16 mouse cellular contexts compared by ENCODE assay signal in genomic region chr19:55193717-55194394, GRCm38 (mm10). TPM values are rescaled to one million over a fixed set of nuclear protein-coding genes. Genes with fewer than 3 reads are reported as not detected.
A peak's percentile ranks its signal among the peaks of the same experiment; 100 is the strongest.
DNase-seq lines count a peak whose midpoint lies in the region; ATAC-seq and TF ChIP-seq lines count a peak whose summit lies in the region.
"Had no signal": no experiment of that assay in that cellular context is flagged by ENCODE, and none has a peak within 500 bp of the region (broad histone marks: within the 10 kb centered on the region; RNA-seq: fewer than 3 reads in every experiment).

No protein-coding gene starts in this region.

- no peaks in the 10 kb centered on the region for H3K27me3 ChIP-seq in heart, embryonic 11.5 days (ENCODE audit: control insufficient read depth, insufficient read depth, low read length)
- H3K27me3 ChIP-seq in liver, embryonic 15.5 days = no peaks in the 10 kb centered on the region
- 0 out of 2 replicates have a peak, but pooled peaks cover under 1% of the 10 kb centered on the region for H3K27me3 ChIP-seq in liver, embryonic 12.5 days (replicated peaks)
- H3K27me3 ChIP-seq in liver, embryonic 16.5 days (ENCODE audit: control insufficient read depth, insufficient read depth, low read depth, low read length) = no peaks in the 10 kb centered on the region
- no peaks in the 10 kb centered on the region; the same call in 1 of the 2 replicates for H3K27me3 ChIP-seq in forebrain, postnatal 0 days (ENCODE audit: insufficient read depth, low read length)

- H3K9ac ChIP-seq in heart, embryonic 11.5 days (ENCODE audit: low read depth, low read length) = no peak overlapping the region
- no peak overlapping the region for H3K9ac ChIP-seq in liver, embryonic 15.5 days
- H3K9ac ChIP-seq in liver, embryonic 12.5 days = no peak overlapping the region
- H3K9ac ChIP-seq in liver, embryonic 16.5 days (ENCODE audit: low read depth, low read length) = no peak overlapping the region
- no peak overlapping the region for H3K9ac ChIP-seq in forebrain, postnatal 0 days
- H3K9ac ChIP-seq: hindbrain, embryonic 14.5 days; midbrain, embryonic 13.5 days had no signal

- no peaks in the 10 kb centered on the region for H3K4me1 ChIP-seq in heart, embryonic 11.5 days (ENCODE audit: control insufficient read depth, insufficient read depth, low read length)
- peaks cover 6% of the 10 kb centered on the region; the same call in 1 of the 2 replicates for H3K4me1 ChIP-seq in liver, embryonic 15.5 days (replicated peaks)
- H3K4me1 ChIP-seq in liver, embryonic 12.5 days = 0 out of 2 replicates have a peak, but pooled peaks cover 4% of the 10 kb centered on the region
- peaks cover 6% of the 10 kb centered on the region for H3K4me1 ChIP-seq in liver, embryonic 16.5 days (ENCODE audit: control insufficient read depth, low read depth, low read length)
- H3K4me1 ChIP-seq in forebrain, postnatal 0 days (ENCODE audit: insufficient read depth) = no peaks in the 10 kb centered on the region

- H3K36me3 ChIP-seq in heart, embryonic 11.5 days (ENCODE audit: control insufficient read depth, insufficient read depth, low read length) = no peaks in the 10 kb centered on the region
- no peaks in the 10 kb centered on the region for H3K36me3 ChIP-seq in liver, embryonic 15.5 days (replicated peaks)
- no peaks in the 10 kb centered on the region for H3K36me3 ChIP-seq in liver, embryonic 12.5 days
- H3K36me3 ChIP-seq in liver, embryonic 16.5 days (ENCODE audit: control insufficient read depth, insufficient read depth) = no peaks in the 10 kb centered on the region
- H3K36me3 ChIP-seq in forebrain, postnatal 0 days (ENCODE audit: insufficient read depth) = no peaks in the 10 kb centered on the region
- H3K36me3 ChIP-seq: forebrain, embryonic 10.5 days; midbrain, embryonic 13.5 days had no signal

- intact Hi-C loops in left cerebral cortex, adult 2 months (cut with DNase I) = loop anchor here (10.0 kb wide), 1 partner anchor 1249 kb away; the partner anchor contains the start of genes Bbip1 and Shoc2

- ATAC-seq in heart, embryonic 11.5 days (replicated peaks; ENCODE audit: insufficient number of reproducible peaks, low FRiP score, low TSS enrichment) = no peak
- no peak for ATAC-seq in liver, embryonic 15.5 days (ENCODE audit: insufficient read depth)
- ATAC-seq in liver, embryonic 12.5 days = no peak
- ATAC-seq in liver, embryonic 16.5 days (ENCODE audit: low read depth) = no peak
- ATAC-seq in forebrain, postnatal 0 days = no peak
- ATAC-seq: midbrain, embryonic 13.5 days had no signal

- no peaks in the 10 kb centered on the region for H3K9me3 ChIP-seq in heart, embryonic 11.5 days (replicated peaks; ENCODE audit: control insufficient read depth, low read length)
- no peaks in the 10 kb centered on the region for H3K9me3 ChIP-seq in liver, embryonic 15.5 days (replicated peaks)
- H3K9me3 ChIP-seq in liver, embryonic 12.5 days (replicated peaks) = no peaks in the 10 kb centered on the region
- H3K9me3 ChIP-seq in liver, embryonic 16.5 days (replicated peaks; ENCODE audit: control insufficient read depth, low read length) = no peaks in the 10 kb centered on the region
- no peaks in the 10 kb centered on the region for H3K9me3 ChIP-seq in forebrain, postnatal 0 days (ENCODE audit: low read length)
- H3K9me3 ChIP-seq: forebrain, embryonic 10.5 days; midbrain, embryonic 13.5 days had no signal

- no peak overlapping the region for H3K4me3 ChIP-seq in heart, embryonic 11.5 days (ENCODE audit: low read depth, low read length)
- H3K4me3 ChIP-seq in liver, embryonic 15.5 days (replicated peaks) = no peak overlapping the region
- H3K4me3 ChIP-seq in liver, embryonic 12.5 days = no peak overlapping the region
- no peak overlapping the region for H3K4me3 ChIP-seq in liver, embryonic 16.5 days (ENCODE audit: low read depth, low read length)
- no peak overlapping the region for H3K4me3 ChIP-seq in left cerebral cortex, adult 2 months
- H3K4me3 ChIP-seq in forebrain, postnatal 0 days (ENCODE audit: low read depth, low read length) = no peak overlapping the region
- H3K4me3 ChIP-seq: forebrain, embryonic 10.5 days; midbrain, embryonic 13.5 days had no signal

- peak; percentile 13 for DNase-seq in heart, adult 8-10 months (ENCODE audit: low spot score)
- peak; percentile 72 for DNase-seq in lung, postnatal 36 days
- no peak for DNase-seq in left cerebral cortex, adult 2 months (ENCODE audit: extremely low spot score in 1 of 2, low spot score in 2 of 2)
- DNase-seq in forebrain, postnatal 0 days = no peak
- DNase-seq: cerebellum, adult 18-20 months; right cerebral cortex, postnatal 14 days had no signal

- no peak overlapping the region for H3K27ac ChIP-seq in heart, embryonic 11.5 days (ENCODE audit: low read depth, low read length)
- peak overlapping the region; percentile 25 for H3K27ac ChIP-seq in liver, embryonic 15.5 days (replicated peaks)
- H3K27ac ChIP-seq in liver, embryonic 12.5 days = no peak overlapping the region
- H3K27ac ChIP-seq in liver, embryonic 16.5 days (ENCODE audit: low read length) = peak overlapping the region; percentile 70
- no peak overlapping the region for H3K27ac ChIP-seq in left cerebral cortex, adult 2 months
- H3K27ac ChIP-seq in forebrain, postnatal 0 days (ENCODE audit: low read depth, low read length) = no peak overlapping the region
- H3K27ac ChIP-seq: forebrain, embryonic 10.5 days; hindbrain, embryonic 14.5 days; midbrain, embryonic 13.5 days had no signal

- H3K4me2 ChIP-seq in heart, embryonic 11.5 days = no peak overlapping the region
- no peak overlapping the region for H3K4me2 ChIP-seq in liver, embryonic 15.5 days
- H3K4me2 ChIP-seq in liver, embryonic 12.5 days = no peak overlapping the region
- H3K4me2 ChIP-seq in liver, embryonic 16.5 days (ENCODE audit: low read depth, low read length) = no peak overlapping the region
- H3K4me2 ChIP-seq in forebrain, postnatal 0 days (ENCODE audit: low read depth) = no peak overlapping the region
- H3K4me2 ChIP-seq: hindbrain, embryonic 14.5 days; midbrain, embryonic 13.5 days had no signal

- 79% methylated on average over 11 of the region's 11 CpGs for WGBS in heart, embryonic 11.5 days (ENCODE audit: insufficient replicate concordance)
- 49% methylated on average over 11 of the region's 11 CpGs for whole genome bisulfite sequencing in liver, embryonic 15.5 days (ENCODE audit: insufficient replicate concordance)
- WGBS in liver, embryonic 12.5 days (ENCODE audit: insufficient replicate concordance) = 57% methylated on average over 11 of the region's 11 CpGs
- 58% methylated on average over 11 of the region's 11 CpGs for WGBS in liver, embryonic 16.5 days (ENCODE audit: insufficient replicate concordance)
- 77% methylated on average over 11 of the region's 11 CpGs for WGBS in forebrain, postnatal 0 days

- TF ChIP-seq CTCF in left cerebral cortex, adult 2 months (IDR thresholded peaks at IDR 0.05) = no peak
- no peak for TF ChIP-seq CTCF in forebrain, postnatal 0 days (IDR thresholded peaks at IDR 0.05; ENCODE audit: low read depth)

RNA-seq across cellular contexts. Expression of gene Tectb, which starts 13.3 kb away (rescaled TPM):
- total RNA-seq in heart, adult 8-10 months (2022) = under 1 TPM; 0.14 to 0.41 (median 0.29) TPM
- polyA plus RNA-seq in heart, embryonic 11.5 days (2014; fragmentation: Nextera tagmentation; extraction: Ambion mirVana) = not detected in 2 replicates
- 0.37 and 0.38 TPM in 2 replicates for polyA plus RNA-seq in liver, embryonic 15.5 days (2015; fragmentation: Nextera tagmentation; extraction: Ambion mirVana)
- 0.05 and 0.06 TPM in 2 replicates for polyA plus RNA-seq in liver, embryonic 12.5 days (2016; fragmentation: Nextera tagmentation; extraction: Ambion mirVana)
- 0.40 and 0.53 TPM in 2 replicates for polyA plus RNA-seq in liver, embryonic 16.5 days (2015; fragmentation: Nextera tagmentation; extraction: Ambion mirVana)
- total RNA-seq in left cerebral cortex, adult 2 months (2021) = not detected
- 0.46 TPM in 1 of 2 replicates, not detected in the other for total RNA-seq in forebrain, postnatal 0 days (2014; rRNA removed)
- 0.16 and 0.20 TPM in 2 replicates for polyA plus RNA-seq in forebrain, postnatal 0 days (2015; fragmentation: Nextera tagmentation; extraction: Ambion mirVana)
- total RNA-seq: ES-E14; left cerebral cortex, postnatal 25 days had no signal
- polyA plus RNA-seq: forebrain, embryonic 10.5 days had no signal

RNA-seq across cellular contexts. Expression of gene Gucy2g, which starts 47.2 kb away (rescaled TPM):
- total RNA-seq in heart, adult 8-10 months (2022) = not detected
- not detected in 2 replicates for polyA plus RNA-seq in heart, embryonic 11.5 days (2014; fragmentation: Nextera tagmentation; extraction: Ambion mirVana)
- not detected in 2 replicates for polyA plus RNA-seq in liver, embryonic 15.5 days (2015; fragmentation: Nextera tagmentation; extraction: Ambion mirVana)
- polyA plus RNA-seq in liver, embryonic 12.5 days (2016; fragmentation: Nextera tagmentation; extraction: Ambion mirVana) = 0.04 TPM in 1 of 2 replicates, not detected in the other
- polyA plus RNA-seq in liver, embryonic 16.5 days (2015; fragmentation: Nextera tagmentation; extraction: Ambion mirVana) = 0.02 and 0.05 TPM in 2 replicates
- 1 to 10 TPM; 3.3 to 3.5 TPM for total RNA-seq in left cerebral cortex, adult 2 months (2021)
- total RNA-seq in forebrain, postnatal 0 days (2014; rRNA removed) = 0.08 and 0.14 TPM in 2 replicates
- polyA plus RNA-seq in forebrain, postnatal 0 days (2015; fragmentation: Nextera tagmentation; extraction: Ambion mirVana) = 0.22 and 0.31 TPM in 2 replicates
- total RNA-seq: adrenal gland, adult 18-20 months had no signal
- polyA plus RNA-seq: forebrain, embryonic 10.5 days had no signal

RNA-seq across cellular contexts. Expression of gene Acsl5, which starts 57.9 kb away (rescaled TPM):
- total RNA-seq in heart, adult 8-10 months (2022) = 10 to 100 TPM; 10.8 to 12.4 (median 11.5) TPM
- polyA plus RNA-seq in heart, embryonic 11.5 days (2014; fragmentation: Nextera tagmentation; extraction: Ambion mirVana) = 28.6 and 35.8 TPM in 2 replicates
- 154 and 157 TPM in 2 replicates for polyA plus RNA-seq in liver, embryonic 15.5 days (2015; fragmentation: Nextera tagmentation; extraction: Ambion mirVana)
- 110 and 115 TPM in 2 replicates for polyA plus RNA-seq in liver, embryonic 12.5 days (2016; fragmentation: Nextera tagmentation; extraction: Ambion mirVana)
- 203 and 205 TPM in 2 replicates for polyA plus RNA-seq in liver, embryonic 16.5 days (2015; fragmentation: Nextera tagmentation; extraction: Ambion mirVana)
- total RNA-seq in left cerebral cortex, adult 2 months (2021) = 10 to 100 TPM; 52.0 to 57.0 TPM
- 15.9 and 22.7 TPM in 2 replicates for total RNA-seq in forebrain, postnatal 0 days (2014; rRNA removed)
- polyA plus RNA-seq in forebrain, postnatal 0 days (2015; fragmentation: Nextera tagmentation; extraction: Ambion mirVana) = 16.4 and 16.6 TPM in 2 replicates

Comparison
In these comparisons a context has a peak if more than half of its experiments do, and no peak if none do; other contexts are left out.
1. H3K27ac ChIP-seq: peak in liver, embryonic 15.5 days (single experiment) and liver, embryonic 16.5 days (single experiment); none in heart, embryonic 11.5 days (single experiment), liver, embryonic 12.5 days (single experiment), left cerebral cortex, adult 2 months (single experiment) and forebrain, postnatal 0 days (single experiment).
2. DNase-seq: peak in heart, adult 8-10 months (single experiment) and lung, postnatal 36 days (single experiment); none in left cerebral cortex, adult 2 months (0 of 2) and forebrain, postnatal 0 days (single experiment).